Mouse (Mus musculus): ENCODE measurements around the gene Atp5j.

GRCm38 (mm10) chr16:84881168-84881567 is 45.7 kb upstream of the Atp5j start:
- TF ChIP-seq CTCF (IDR thresholded peaks at IDR 0.05; ENCODE audit: extremely low read depth, insufficient read depth, insufficient read length, insufficient replicate concordance) (no peak), POLR2A (IDR thresholded peaks at IDR 0.05; ENCODE audit: low read depth, low read length) (no peak)

Measured in spleen, adult 2 months (tissue).